Mouse (Mus musculus) hindbrain, embryonic 16.5 days (tissue): Measurements from ENCODE around the gene Mrps35. TPM values are rescaled to one million over a fixed set of nuclear protein-coding genes. Genes with fewer than 3 reads are reported as not detected.

Experiments used
- ATAC-seq: fragments of 200-750 bp; cut with Nextera tagmentation; 2 replicates; pipeline ENCODE4 v1.8.0; 2017; ENCODE audit warnings: moderate TSS enrichment, moderate library complexity
- H3K27ac ChIP-seq: fragments of 300-500 bp; sonication (generic); 2 replicates; pipeline ENCODE4 v1.5.1; 2014; ENCODE audit warnings: low read depth, mild to moderate bottlenecking, control low read depth, low read length, moderate library complexity
- H3K27me3 ChIP-seq: fragments of 300-500 bp; sonication (generic); replicated peaks from 2 replicates; pipeline ENCODE4 v1.6.1; 2014; ENCODE audit warnings: low read length; ENCODE audit not compliant: control insufficient read depth, insufficient read depth
- H3K36me3 ChIP-seq: fragments of 300-500 bp; sonication (generic); 2 replicates; pipeline ENCODE4 v1.6.1; 2014; ENCODE audit warnings: mild to moderate bottlenecking, low read length, moderate library complexity, mixed read lengths; ENCODE audit not compliant: control insufficient read depth, insufficient read depth
- H3K4me1 ChIP-seq: fragments of 300-500 bp; sonication (generic); 2 replicates; pipeline ENCODE4 v1.6.1; 2014; ENCODE audit warnings: low read depth, low read length; ENCODE audit not compliant: control insufficient read depth, insufficient read depth
- H3K4me2 ChIP-seq: fragments of 300-500 bp; sonication (generic); 2 replicates; pipeline ENCODE4 v1.6.1; 2014; ENCODE audit warnings: mild to moderate bottlenecking, low read length, control low read depth, moderate library complexity
- H3K4me3 ChIP-seq: fragments of 300-500 bp; sonication (generic); 2 replicates; pipeline ENCODE4 v1.5.1; 2014; ENCODE audit warnings: mild to moderate bottlenecking, low read length, control low read depth, moderate library complexity
- H3K9ac ChIP-seq: fragments of 300-500 bp; sonication (generic); 2 replicates; pipeline ENCODE4 v1.6.1; 2014; ENCODE audit warnings: low read depth, mild to moderate bottlenecking, control low read depth, low read length, moderate library complexity
- H3K9me3 ChIP-seq: fragments of 300-500 bp; sonication (generic); 2 replicates; pipeline ENCODE4 v1.6.1; 2014; ENCODE audit warnings: mild to moderate bottlenecking, low read length, moderate library complexity; ENCODE audit not compliant: control insufficient read depth
- WGBS: fragments of 180-500 bp; shearing (Covaris S2); extraction: QIAGEN DNeasy Blood & Tissue Kit; methylation state at CpG from one replicate; pipeline ENCODE4 v1.1.7; 2014; 5-methylcytosine and 5-hydroxymethylcytosine counted together
- polyA plus RNA-seq: library from polyadenylated mRNA; unstranded; fragments of >200 nt; fragmentation: Nextera tagmentation; extraction: Ambion mirVana; gene quantifications from 2 replicates; pipeline ENCODE4 v1.2.1, GENCODE M21; 2015

The Mrps35 gene
- polyA plus RNA-seq, 1 experiment from 2014 or later, result 81.6 TPM

DNA sequence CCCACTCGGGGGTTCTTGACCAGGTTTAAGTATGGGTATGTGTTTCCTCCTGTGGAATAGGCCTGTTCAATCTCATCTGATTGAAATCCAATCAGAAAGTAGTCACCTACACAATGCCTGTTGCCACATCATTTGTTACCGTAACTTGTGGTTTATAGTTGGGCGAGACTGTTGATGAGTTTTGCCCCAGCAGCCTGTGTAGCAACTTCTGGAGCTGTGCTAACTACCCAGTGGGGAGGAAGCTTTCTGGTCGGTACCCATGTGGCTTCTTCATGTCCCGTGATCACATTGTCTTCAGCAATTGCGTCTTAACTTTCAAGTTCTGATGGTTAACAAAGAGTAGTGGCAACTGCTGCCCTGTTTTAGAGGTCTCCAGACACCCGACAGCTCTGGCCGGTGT lies 9.1 kb downstream of the Mrps35 start:
- no peaks in the 10 kb centered on the region for H3K27me3 ChIP-seq
- H3K4me1 ChIP-seq, result no peaks in the 10 kb centered on the region
- no peaks in the 10 kb centered on the region for H3K9me3 ChIP-seq
- no peak overlapping the region for H3K9ac ChIP-seq
- H3K36me3 ChIP-seq, result peaks cover 16% of the 10 kb centered on the region
- ATAC-seq, result no peak
- no peak overlapping the region for H3K4me3 ChIP-seq
- no peak overlapping the region for H3K27ac ChIP-seq
- WGBS, result 97% methylated on average over 8 of the region's 8 CpGs
- H3K4me2 ChIP-seq, result no peak overlapping the region

DNA sequence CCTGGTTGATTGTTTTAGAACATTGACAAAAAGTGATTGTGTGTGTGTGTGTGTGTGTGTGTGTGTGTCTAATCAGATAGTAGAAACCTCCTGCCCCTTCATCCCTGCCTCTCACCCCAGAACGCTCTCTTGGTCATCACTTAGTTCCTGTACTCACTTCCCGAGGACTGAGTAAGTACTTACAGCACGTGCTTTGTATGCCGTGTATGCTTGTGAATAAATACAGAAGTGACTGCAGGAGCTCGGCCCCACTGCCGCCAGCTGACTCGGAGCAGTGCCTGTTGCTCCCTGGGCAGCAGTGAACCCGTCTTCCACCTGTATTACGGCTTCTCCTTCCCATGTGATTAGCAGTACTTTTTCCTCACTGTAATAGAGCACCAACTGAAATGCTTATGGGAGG lies 9.9 kb downstream of the Mrps35 start:
- Histone ChIP-seq H3K36me3 (peaks cover 16% of the 10 kb centered on the region), H3K4me2 (no peak overlapping the region), H3K27ac (no peak overlapping the region), H3K27me3 (no peaks in the 10 kb centered on the region), H3K4me1 (no peaks in the 10 kb centered on the region), H3K9ac (no peak overlapping the region), H3K9me3 (no peaks in the 10 kb centered on the region), H3K4me3 (no peak overlapping the region)
- 97% methylated on average over 9 of the region's 9 CpGs for WGBS
- ATAC-seq, result no peak

DNA sequence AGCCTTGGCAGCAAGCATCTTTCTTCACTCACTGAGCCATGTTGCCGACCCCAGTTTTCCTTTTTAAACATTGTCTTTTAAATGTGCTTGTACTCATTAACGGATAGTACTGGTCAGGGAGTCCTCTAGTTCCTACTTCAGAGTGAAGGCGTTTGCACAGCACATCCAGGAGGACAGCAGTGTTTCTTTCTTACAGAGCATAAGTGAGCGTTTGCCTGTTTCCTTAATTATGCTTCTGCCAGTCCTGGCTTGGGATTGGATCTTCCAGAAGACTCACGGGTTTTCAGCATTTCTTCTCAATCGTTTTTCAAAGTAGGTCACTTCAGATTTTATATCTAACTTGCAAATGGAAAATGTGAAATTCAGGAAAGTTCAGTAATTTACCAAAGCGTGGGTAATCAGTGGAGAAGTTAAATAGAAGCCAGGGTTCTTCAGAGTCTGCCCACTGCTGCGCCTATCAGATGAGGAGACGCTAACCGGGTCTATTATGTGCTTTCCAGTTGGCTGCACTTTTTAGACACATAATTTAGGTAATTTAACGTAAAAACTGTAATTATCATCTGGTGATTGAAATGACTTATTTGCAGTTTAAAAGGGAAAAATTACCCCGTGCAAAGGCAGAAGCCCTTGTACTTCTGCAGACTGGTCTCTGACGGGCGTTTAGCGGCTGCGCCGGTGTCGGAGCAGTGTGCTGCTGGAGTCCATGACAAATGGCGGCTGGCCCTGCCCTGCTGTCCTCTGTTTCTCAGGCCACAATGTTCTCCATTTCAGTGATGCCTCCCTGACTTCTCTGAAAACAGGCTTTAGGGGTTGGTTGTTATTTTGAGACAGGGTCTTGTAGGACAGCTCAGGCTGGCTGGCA lies 11.5 kb downstream of the Mrps35 start:
- no peak overlapping the region for H3K4me3 ChIP-seq
- no peak overlapping the region for H3K9ac ChIP-seq
- ATAC-seq, result no peak
- 86% methylated on average over 19 of the region's 19 CpGs for WGBS
- no peaks in the 10 kb centered on the region for H3K4me1 ChIP-seq
- H3K27ac ChIP-seq, result no peak overlapping the region
- no peak overlapping the region for H3K4me2 ChIP-seq
- H3K27me3 ChIP-seq, result no peaks in the 10 kb centered on the region
- H3K9me3 ChIP-seq, result no peaks in the 10 kb centered on the region
- H3K36me3 ChIP-seq, result peaks cover 14% of the 10 kb centered on the region

DNA sequence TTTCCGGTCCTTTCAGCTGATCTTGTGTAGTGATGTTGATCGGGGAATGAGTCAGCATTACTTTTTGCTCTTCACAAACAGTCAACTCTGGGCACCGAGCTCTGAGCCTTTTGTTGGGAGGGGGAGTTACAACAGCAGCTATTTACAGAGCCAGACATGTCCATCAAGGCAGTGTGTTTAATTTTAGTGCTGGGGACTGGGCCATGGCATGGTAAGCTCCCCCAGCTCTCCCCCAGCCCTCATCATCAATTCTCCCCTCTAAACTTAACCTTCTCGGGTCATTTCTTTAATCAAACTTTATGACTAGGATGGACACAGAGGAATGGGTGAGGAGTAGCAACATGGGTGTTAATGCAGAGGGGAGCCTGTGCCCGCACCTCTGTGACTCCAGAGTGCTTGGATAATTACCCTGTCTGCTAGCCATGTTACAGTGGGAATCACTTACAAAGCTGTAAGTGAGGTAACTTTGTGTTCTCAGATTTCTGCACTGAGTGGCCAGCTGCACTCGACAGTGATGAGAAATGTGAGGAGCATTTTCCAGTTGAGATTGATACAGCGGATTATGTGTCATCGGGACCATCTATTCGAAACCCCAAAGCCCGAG lies 12.9 kb downstream of the Mrps35 start:
- no peak for ATAC-seq

DNA sequence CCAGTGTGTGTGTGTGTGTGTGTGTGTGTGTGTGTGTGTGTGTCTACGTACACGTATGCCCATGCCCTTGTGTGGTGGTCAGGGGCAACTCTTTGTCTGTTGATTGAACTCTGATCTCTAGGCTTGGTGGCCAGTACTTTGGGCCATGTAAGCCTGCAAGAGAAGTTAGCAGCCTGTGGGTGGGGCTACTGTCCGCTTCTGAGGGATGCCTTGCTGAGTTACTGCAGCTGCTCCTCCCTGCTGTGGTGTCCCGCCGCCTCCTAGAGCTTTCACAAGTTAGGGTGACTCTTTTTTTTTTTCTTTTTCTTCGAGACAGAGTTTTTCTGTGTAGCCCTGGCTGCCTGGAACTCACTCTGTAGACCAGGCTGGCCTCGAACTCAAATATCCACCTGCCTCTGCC lies 16.8 kb downstream of the Mrps35 start:
- ATAC-seq, result no peak
- Histone ChIP-seq H3K9ac (no peak overlapping the region), H3K27ac (no peak overlapping the region), H3K27me3 (no peaks in the 10 kb centered on the region), H3K4me2 (no peak overlapping the region), H3K4me1 (no peaks in the 10 kb centered on the region), H3K9me3 (no peaks in the 10 kb centered on the region), H3K4me3 (no peak overlapping the region), H3K36me3 (0 out of 2 replicates have a peak, but pooled peaks cover 7% of the 10 kb centered on the region)
- WGBS, result 71% methylated on average over 7 of the region's 7 CpGs

More for the DNA sequence above, 12.9 kb downstream of the Mrps35 start:
- H3K36me3 ChIP-seq, result 0 out of 2 replicates have a peak, but pooled peaks cover 8% of the 10 kb centered on the region
- no peak overlapping the region for H3K27ac ChIP-seq
- no peak overlapping the region for H3K4me2 ChIP-seq
- no peaks in the 10 kb centered on the region for H3K27me3 ChIP-seq
- no peaks in the 10 kb centered on the region for H3K4me1 ChIP-seq
- no peaks in the 10 kb centered on the region for H3K9me3 ChIP-seq
- H3K9ac ChIP-seq, result no peak overlapping the region
- H3K4me3 ChIP-seq, result no peak overlapping the region
- 93% methylated on average over 10 of the region's 10 CpGs for WGBS

DNA sequence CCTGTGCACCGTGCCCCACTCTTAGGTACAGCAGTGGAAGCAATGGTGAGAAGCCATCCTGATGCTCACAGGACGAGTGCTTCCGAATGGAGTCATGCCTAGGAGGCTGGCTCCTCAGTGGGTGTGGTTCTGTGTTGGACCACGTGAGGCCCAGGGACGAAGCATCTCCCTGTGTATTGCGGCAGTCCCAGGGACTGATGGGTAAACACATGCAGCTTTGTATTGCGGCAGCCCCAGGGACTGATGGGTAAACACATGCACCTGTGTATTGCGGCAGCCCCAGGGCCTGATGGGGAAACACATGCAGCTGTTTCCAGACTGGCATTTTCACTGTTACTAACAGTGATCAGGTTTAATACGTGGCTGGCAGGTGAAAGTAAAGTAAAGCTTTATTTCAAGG lies 19.1 kb downstream of the Mrps35 start:
- Histone ChIP-seq H3K4me2 (no peak overlapping the region), H3K4me3 (no peak overlapping the region), H3K27ac (no peak overlapping the region), H3K4me1 (no peaks in the 10 kb centered on the region), H3K36me3 (0 out of 2 replicates have a peak, but pooled peaks cover 7% of the 10 kb centered on the region), H3K9me3 (no peaks in the 10 kb centered on the region), H3K9ac (no peak overlapping the region), H3K27me3 (no peaks in the 10 kb centered on the region)
- WGBS, result 73% methylated on average over 9 of the region's 9 CpGs
- ATAC-seq, result peak; percentile 76; the same call in 1 of the 2 replicates

DNA sequence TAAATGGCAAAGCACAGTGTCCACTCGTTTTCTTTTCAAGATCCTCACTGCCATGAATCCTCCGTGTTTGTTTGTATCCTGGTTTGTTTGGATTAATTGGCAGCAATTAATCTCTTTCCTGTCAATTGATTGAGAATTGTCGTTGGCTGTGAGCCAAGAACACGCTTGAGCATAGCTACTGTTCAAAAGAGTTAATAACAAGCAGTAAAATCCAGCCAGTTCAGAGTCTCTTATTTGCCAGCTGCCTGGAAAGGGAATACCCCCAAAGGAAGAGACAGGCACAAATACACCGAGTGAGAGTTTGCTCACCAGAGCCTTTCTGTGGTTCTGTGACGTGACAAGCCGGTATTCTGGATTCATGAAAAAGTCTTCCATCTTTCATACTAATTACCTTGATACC lies 19.5 kb downstream of the Mrps35 start:
- H3K36me3 ChIP-seq, result peaks cover 10% of the 10 kb centered on the region; the same call in 1 of the 2 replicates
- no peaks in the 10 kb centered on the region for H3K4me1 ChIP-seq
- no peak overlapping the region for H3K4me3 ChIP-seq
- H3K27ac ChIP-seq, result no peak overlapping the region
- WGBS, result 57% methylated on average over 7 of the region's 7 CpGs
- no peak overlapping the region for H3K9ac ChIP-seq
- H3K27me3 ChIP-seq, result no peaks in the 10 kb centered on the region
- H3K4me2 ChIP-seq, result no peak overlapping the region
- no peak for ATAC-seq
- no peaks in the 10 kb centered on the region for H3K9me3 ChIP-seq

DNA sequence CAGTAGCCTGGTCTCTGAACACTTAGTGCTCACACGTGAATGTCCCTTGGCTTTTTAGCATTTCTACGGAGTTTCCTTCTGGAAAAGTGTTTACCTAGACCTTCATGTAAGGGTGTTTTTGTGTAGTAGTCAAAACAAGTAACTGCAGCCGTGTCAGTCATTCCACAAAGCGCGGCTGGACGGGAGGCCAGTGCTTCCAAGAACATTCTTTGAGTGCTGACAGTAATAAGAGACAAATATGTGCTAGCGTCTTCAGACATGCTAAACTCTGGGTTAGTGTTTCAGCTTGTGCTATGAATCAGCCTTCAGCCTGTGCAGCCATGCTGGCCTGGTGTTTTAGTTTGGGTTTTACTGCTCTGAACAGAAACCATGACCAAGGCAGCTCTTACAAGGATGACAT lies 20.1 kb downstream of the Mrps35 start:
- Histone ChIP-seq H3K36me3 (peaks cover 16% of the 10 kb centered on the region), H3K9me3 (no peaks in the 10 kb centered on the region), H3K4me2 (no peak overlapping the region), H3K27ac (no peak overlapping the region), H3K4me1 (no peaks in the 10 kb centered on the region), H3K9ac (no peak overlapping the region), H3K4me3 (no peak overlapping the region), H3K27me3 (no peaks in the 10 kb centered on the region)
- no peak for ATAC-seq
- WGBS, result 88% methylated on average over 7 of the region's 7 CpGs

DNA sequence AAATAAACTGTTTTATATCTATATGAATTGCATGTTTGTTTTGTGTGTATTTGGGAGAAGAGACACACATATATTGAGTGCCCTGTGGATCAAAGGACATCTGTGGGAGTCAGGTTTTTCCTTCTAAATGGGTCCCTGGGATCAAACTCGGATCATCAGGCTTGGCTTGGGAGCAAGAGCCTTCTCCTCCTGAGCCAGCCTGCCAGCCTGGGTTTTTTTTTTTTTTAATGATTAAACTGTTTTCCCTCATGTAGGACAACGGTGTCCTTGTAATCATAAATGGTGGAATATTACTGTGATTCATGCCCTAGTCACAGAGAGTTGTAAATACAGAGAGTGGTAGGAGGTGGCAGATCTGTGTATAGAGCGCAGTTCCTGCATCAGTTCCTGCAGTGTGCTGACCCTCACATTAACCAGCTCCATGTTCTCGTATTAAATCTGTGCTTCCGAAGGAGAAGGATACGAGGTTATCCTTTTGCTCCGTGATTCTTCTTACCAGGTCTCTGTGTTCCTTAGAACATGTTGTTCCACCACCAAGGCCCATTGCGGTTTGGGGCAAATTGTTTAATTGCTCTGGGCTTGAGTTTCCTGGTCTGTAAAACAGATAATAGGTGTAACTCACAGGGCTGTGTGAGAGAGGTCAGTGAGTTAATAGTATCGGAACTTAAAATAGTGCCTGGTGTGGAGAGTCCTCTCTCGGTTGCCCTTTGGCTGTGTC lies 21.8 kb downstream of the Mrps35 start:
- no peak for ATAC-seq
- no peaks in the 10 kb centered on the region for H3K4me1 ChIP-seq
- peaks cover 16% of the 10 kb centered on the region for H3K36me3 ChIP-seq
- WGBS, result 94% methylated on average over 10 of the region's 10 CpGs
- no peaks in the 10 kb centered on the region for H3K9me3 ChIP-seq
- no peak overlapping the region for H3K27ac ChIP-seq
- H3K4me2 ChIP-seq, result no peak overlapping the region
- H3K4me3 ChIP-seq, result no peak overlapping the region
- no peaks in the 10 kb centered on the region for H3K27me3 ChIP-seq
- H3K9ac ChIP-seq, result no peak overlapping the region
